Mouse (Mus musculus): ENCODE data around the gene Cdkal1.

Cdkal1 gene

DNA sequence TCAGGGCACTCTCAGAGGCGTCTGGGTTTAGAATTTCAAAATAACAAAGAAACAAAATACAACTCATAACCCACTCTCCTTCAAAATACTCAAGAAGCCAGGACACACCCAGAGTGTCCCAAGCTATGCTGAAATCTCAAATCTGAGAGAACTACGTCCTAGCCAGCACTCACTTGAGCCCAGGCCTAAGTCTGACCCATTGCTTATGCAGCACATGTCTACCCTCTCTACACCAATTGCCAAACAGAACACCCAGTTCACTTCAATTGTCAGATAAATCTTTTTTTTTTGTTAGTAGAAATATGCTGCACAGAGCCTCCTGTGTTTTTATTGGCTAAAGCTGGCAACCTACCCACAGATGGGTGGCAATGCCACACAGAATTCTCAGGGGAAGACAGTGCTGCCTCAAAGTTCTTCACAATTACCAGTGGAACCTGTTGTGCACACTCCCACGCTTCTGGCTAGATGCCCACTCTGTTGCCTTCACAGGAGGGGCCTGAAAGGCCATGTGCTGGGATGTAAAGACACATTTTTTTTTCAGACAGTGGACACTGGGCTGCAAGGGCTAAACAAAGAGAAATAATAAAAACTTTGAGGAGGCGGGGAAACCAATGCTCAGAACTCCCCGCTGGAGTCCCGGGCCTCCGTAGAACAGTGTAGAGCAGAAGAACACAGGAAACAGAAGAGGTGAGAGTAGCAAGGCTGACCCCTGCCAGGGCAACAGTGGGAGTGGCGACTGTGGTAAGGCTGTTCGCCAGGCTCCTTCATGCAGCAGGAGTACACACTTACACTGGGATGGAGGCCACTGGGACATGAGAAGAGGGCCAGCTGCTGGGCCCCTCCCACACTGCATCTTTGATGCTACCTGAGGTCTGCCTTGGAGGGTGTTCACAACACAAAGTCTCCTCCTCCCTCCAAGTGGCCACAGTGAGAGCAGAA, 273.4 kb downstream of the Cdkal1 start:
- peak in 1 of 2 experiments; percentile 24 for DNase-seq (ENCODE audit: low spot score in 2 of 2)

DNA sequence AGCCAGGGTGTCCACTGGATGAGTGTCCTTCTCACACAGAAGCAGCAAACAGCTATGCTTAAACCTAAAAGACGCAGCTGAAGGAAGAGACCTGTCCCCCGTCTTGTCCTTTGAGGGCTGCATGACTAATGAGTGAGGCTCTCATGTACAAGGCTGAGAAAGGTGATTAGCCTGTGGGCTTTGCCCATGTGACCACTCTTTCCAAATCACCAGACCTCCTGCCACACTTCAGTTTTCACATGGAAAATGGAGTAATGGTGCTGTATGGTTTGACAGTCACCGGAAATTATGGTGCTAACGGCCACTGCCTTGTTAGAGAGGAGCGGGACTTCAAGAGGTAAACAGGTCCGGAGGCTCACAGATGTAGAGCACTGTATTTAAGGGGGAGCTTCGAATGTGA, 274.7 kb downstream of the Cdkal1 start:
- DNase-seq (ENCODE audit: low spot score in 2 of 2): no peak

DNA sequence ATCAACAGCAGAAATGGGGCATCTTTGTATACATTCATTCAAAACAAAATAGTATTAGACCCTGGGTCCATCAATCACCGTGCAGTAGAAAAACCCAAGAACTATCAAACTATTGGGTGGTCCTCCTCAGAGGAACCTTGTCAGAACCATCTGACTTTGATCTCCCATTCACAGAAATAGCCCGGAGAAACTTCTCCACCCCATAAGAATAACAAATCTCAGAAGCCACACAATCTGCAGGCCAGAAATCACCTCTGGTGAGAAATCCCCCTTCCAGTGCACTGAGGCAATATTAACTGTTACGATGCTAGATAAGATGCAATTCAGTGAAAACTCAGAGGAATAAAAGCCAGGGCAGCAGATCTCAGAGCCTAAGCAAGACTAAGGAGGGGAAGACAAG, 275.5 kb downstream of the Cdkal1 start:
- no peak for DNase-seq (ENCODE audit: low spot score in 2 of 2)

DNA sequence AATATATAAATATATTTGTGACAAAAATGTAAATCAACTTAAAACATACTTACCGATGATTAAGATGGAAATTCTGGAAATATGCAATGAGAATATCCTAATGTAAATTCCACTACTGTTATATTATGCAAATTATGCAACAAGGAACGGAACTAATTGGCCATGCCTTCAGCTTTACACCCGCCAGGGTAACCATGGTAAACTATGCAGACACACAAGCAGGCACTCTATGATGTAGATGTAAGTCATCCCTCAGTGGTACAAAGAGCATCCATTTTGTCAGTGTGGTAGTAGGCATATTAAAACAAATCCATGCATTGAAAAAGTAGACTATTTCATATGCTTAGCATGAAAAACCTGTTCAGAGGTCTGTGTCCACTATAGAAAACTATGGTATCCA, 276.9 kb downstream of the Cdkal1 start:
- no peak for DNase-seq (ENCODE audit: low spot score in 2 of 2)

DNA sequence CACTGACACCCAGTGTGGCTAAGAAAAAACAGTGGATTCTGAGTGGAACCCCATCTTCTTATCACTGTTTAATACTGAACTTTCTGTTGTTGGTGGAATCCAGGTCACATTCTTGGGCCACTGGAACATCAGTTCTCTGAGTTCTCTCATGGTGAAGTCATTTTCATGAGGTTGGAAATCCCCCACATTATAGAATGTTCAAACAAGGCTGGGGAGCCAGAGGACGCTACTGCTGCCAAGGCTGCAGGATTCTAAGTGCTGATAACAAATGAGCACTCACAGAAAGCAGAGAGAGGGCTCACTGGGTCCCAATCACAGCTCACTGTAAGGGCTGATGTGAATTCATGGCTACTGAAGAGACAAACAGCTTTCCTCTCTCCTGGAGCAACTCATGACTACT, 280.7 kb downstream of the Cdkal1 start:
- no peak for DNase-seq (ENCODE audit: low spot score in 2 of 2)

DNA sequence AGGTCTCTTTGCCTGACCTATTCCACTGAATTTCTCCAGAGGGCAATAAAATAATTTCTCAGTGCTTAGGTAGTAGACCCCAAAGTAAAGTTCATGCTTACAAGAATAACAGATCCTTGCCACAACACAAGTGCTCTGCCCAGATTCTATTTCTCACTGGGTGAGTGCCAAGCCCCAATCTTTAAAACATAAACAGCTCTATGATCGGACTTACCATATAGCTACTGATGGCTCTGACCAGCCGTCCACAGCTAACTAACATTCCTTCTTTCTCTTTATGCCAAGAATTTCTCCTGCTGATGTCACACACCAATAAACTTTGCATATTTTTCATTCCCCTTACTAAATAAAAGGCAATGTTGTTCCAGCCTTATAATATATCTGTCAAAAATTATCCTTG, 283.0 kb downstream of the Cdkal1 start:
- DNase-seq (ENCODE audit: low spot score in 2 of 2): no peak

DNA sequence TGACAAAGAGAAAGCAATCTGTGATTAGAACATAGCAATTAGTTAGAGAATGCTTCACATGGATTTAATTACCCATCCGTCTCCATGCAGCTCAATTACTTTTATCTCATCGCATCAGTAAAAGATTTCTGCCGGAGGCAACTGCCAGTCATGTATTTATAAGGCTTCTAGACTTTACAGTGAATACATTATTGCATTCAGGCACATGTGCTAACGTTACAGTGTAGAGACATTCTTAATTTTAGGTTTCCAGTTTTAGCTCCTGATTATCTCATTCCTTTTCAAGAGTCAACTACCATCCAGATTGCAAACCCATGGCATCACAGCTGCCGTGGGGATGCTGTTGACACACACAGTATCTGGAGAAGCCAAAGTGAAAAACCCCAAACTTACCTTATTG, 289.8 kb downstream of the Cdkal1 start:
- DNase-seq (ENCODE audit: low spot score in 2 of 2): no peak

DNA sequence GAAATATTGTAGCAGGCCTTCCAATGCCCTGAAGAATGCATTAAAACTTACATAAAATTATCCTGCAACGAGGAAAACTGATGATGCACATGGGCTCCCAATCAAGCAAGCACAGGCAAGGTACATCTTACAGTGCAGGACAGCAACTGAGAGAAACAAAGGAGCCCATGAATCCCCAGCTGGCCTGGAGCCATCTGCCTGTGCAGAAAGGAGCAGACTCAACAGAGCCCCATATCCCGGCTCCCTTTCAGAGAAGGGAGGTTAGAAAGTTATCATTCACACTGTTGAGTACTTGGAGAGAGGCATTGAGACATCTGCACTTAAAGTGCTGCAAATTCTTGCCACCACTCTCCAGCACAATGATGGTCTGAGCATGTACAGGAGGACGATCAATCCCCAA, 296.3 kb downstream of the Cdkal1 start:
- DNase-seq (ENCODE audit: low spot score in 2 of 2): no peak

DNA sequence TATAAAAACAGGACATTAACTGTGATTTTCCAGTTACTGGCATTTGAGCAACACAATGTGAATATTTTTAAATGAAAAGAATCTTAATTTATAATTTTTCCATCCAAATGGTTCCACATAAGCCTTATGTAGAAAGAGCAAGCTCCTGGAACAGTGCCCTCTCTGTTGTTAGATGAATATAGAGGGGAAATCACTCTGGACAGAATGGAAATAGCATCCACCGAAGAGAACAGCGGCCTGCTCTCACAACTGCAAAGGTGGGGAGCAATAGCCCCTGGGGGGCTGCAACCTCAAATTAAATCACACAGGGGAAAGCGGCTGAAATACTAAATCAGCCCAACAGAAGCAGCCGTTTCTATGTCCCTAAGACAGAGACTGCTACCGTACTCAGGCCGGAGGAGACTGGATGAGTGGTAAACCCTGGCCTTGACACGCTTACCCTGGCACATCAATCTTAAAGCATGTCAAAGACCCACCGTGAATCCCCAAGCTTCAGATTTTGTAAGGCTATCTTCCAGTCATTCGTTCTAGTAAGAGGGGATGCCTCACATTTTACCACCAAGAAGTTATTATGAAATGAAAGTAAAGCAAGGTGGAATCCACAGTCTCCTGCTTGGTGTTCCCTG, 300.2 kb downstream of the Cdkal1 start:
- no peak for DNase-seq (ENCODE audit: low spot score in 2 of 2)

DNA sequence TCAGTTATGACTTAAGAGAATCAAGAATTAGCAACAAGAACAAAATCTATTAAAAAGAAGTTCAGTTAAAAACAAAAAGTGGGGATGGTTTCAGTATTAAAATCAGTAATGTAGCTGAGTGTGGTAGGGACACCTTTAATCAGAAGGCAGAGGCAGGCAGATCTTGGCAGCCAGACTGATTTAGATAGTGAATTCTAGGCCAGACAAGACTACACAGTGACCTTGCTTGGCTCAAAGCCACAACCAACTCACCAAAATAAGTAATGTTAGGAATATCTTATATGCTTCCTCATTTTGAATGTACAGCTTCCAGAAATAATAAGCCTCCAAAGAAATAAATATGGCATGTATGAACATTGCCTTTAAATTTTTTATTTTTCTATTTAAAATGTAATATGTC, 301.7 kb downstream of the Cdkal1 start:
- no peak for DNase-seq (ENCODE audit: low spot score in 2 of 2)

DNA sequence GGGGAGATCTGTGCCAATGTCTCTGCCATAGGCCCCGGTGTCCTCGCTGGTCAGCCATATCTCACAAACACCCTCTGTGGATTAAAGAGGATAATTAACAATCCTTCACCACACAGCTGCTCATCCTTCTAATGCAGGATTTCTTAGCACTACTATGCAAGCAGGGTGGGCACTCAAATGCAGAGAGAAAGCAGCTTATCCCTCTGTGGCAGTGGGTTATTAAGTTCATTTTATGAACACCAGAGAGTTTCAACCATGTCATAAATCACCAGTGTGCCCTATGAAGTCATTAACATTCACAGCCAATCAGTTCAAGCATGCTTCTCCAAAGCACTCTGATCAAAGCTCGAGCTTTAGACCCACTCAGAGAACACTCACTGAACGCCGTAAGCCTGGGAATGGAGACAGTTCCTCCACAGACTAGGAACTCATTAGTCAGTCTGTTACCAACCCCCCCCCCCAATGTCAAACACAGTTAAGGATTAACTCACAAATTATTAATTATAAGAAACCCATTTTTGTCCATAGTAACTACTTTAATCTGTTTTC, 303.1 kb downstream of the Cdkal1 start:
- no peak for DNase-seq (ENCODE audit: low spot score in 2 of 2)

DNA sequence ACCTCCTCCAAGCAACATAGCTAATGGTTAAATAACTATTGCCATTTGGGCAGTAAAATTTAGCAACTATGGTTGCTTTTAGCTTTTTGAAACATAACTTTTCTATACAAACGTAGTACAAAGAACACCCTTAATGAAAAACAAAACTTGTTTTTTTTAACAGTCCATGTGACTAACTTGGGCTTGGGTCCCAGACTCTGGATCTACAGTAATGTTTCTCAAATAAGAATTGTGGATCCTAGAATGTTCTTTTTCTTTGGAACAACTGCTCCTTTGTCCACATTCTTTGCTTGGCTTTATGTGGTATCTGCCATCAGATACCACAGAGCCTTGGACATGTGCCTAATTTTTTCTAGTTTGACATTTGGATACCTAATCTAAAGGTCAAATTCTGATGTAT, 304.6 kb downstream of the Cdkal1 start:
- DNase-seq (ENCODE audit: low spot score in 2 of 2): no peak

DNA sequence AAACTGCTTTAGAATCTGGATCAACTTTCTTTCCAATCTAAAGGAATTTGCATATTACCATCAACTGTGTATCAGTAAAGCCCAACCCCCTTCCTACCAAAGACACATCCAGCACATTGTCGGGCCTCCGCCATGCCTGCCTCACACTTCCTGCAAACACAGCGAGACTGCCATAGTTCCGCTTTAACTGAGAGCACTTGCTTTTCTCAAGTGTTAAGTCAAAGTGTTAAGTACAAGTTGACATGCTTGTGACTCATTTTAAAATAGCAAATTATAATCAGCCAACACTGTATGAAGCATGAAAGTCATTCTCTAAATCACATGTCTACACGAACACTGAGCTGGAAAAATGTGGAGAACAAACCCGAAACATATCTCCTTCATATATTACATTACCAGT, 305.3 kb downstream of the Cdkal1 start:
- DNase-seq (ENCODE audit: low spot score in 2 of 2): no peak

DNA sequence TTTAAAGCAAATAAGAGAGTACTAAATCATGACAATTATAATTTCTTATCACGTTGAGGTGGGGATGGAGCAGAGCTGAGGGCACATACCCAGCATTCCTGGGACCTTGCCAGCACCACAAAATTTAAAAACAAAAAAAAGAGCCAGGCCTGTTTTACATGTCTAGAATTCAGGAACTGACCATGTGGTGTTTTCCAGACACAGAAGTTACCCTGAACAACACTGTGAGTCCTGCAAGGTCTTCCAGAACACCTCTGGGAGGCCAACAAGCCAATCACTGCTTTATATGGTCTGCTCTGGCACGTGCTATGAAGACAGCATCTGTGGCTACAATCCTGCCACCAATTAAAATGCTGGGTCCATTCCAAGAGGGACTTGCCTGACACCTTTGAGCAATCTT, 305.7 kb downstream of the Cdkal1 start:
- DNase-seq (ENCODE audit: low spot score in 2 of 2): no peak

DNA sequence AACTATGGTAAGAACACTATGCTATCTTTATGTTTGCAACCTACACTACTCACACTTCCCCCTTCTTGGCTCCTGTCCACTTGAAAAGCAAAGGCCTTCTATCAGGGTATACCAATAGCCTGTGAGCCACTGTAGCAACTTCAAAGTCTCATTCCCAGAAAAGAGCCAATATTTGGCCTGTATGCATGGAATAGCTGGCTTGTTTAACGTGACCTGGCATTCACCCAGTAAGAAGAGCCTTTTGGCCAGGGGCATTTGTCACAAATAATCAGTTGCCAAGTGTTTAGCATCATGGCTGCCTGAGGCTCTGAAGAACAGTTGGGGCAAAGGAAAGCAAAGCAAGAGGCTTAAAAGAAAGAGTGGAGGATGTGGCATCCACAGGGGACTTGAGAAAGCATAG, 317.6 kb downstream of the Cdkal1 start:
- DNase-seq (ENCODE audit: low spot score in 2 of 2): peak in 1 of 2 experiments; percentile 49

DNA sequence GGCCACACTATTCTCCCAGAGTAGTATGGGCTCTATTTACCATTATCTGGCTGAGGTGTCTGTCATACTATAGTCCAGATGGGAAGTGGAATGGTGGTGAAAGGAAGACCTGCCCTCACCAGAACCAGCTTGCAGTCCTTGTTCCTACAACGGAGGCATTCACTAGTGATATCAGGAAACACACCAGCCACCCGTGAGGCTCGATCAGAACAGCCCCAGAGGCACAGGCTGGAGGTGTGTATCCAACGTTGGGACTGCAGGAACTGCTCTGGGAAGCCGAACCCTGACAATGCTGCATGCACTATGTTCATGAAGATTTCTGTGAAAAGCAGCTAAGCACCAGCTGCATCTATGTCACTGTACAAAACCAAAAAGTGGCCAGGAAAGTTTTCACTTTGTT, 321.9 kb downstream of the Cdkal1 start:
- DNase-seq (ENCODE audit: low spot score in 2 of 2): no peak

DNA sequence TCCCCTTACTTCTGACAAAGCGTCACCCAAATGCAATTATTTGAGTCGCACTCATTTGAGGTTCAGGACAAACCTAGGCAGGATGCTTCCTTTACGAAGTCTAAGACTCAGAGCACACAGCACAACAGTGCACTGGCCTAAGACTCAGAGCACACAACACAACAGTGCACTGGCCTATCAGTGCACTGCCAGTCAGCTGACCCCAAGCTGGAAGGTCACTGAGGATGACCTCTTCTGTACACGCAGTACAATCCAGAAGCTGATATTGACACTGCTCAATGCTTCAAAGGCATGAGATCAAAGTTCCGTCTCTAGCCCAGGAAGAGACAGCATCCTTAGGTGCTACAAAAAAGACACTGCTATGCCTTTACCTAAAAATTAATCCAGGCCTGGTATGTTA, 327.1 kb downstream of the Cdkal1 start:
- no peak for DNase-seq (ENCODE audit: low spot score in 2 of 2)

DNA sequence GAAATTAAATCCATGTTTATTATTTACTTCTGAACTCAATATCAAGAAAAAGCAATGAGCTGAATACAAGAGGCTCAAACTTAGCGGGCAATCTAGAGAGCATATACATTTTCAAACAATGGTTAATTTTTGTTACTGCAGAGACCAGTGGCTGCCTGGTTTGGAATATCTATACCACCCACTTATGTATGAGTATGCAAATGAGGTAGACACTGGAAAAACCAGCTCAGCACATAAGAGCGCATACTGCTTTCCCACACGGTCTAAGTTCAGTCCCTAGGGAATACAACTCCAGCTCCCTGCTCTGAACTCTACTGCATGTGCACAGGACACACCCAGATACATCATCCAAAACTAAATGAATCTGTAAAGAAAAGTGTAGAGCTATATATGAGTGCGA, 334.2 kb downstream of the Cdkal1 start:
- DNase-seq (ENCODE audit: low spot score in 2 of 2): no peak

DNA sequence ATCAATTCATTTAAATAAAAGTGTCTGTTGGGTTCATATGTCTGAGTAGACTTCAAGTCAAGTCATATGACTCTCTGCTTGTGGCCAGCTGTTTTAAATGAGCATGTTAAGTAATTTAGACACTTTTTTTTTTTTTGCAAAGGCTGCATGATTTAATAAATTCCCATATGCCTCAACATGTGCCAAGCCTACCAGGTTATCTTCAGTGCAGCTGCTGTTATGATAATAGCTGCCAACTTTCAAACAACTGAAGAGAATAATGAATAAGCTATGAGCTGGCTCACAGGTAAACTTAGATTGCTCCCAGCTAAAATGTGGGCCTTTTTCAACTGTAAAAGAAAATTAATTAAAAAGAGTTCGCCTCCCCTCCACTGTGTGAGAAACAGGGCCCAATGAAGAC, 341.4 kb downstream of the Cdkal1 start:
- DNase-seq (ENCODE audit: low spot score in 2 of 2): no peak

DNA sequence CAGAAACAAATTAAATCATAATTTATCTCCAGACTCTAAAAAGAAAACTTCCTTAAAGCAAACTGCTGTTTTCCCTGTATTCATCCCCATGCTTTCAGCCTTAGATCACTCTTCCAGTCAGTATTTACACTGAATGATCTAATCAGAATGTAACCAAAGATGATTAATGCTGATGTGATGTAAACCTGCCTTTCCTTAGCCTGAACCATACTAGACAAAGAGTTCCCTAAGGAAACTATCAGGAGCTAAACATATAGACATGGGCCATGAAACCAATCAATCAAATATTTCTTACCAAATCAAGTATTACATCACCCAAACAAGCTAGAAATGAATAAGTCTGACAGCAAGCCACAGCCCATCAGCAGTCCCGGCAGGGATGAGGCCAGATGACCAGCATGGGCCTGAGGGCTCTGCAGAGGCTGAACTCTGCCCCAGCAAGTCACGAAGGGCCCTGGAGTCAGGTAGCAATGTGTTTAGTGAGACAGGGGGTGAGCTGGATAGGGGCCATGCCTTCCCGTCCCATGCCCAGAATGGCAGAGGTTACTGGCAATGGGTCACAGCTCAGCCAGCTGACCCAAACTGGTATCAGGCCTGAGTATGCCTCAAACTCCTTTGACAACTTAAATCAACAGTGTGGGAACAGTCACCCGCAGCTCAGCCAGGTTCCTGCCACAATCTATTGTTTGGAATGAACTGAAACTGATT, 350.5 kb downstream of the Cdkal1 start:
- DNase-seq (ENCODE audit: low spot score in 2 of 2): no peak

DNA sequence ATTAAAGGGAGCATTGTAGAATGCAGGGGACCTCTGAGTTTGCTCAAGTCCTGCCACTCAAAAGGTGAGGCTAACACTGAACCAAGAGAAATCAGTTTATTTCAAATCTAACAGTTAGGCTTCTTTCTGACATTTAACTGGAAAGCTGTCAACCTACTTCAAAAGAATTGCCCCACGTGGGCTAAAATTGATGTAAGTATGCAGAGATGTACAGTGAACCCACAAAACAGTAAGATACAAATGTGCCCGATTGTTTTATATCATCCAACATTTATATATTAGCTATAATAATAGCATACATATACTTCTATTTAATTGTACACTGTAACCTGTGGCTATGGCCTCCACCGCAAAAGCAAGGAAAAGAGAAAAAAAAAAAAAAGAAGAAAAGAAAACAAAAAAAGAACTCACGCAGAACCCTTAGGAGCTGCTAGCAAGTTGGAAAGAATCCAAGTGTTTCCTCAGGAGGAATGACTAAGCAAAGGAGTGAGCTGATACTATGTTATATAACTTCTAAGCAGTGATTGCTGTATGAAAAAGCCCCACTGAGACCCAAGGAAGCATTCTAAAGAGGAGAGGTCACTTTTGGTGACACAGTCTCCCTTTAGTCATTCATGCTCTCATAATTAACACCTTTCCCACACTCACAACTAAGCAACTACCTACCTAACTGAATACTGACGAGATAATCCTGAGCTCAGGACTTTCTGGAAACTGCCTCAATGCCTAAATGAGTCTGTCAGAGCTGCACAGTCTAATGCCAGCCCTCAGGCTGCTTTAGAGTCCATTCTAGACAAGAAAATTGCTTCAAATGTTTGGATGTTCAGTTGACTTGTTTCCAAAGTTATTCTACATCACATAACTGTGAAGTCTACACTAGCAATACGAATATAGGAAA, 352.1 kb downstream of the Cdkal1 start:
- DNase-seq (ENCODE audit: low spot score in 2 of 2): no peak
